ENCODE assay signal across 20 mouse cellular contexts in genomic region chr14:47476266-47476665, GRCm38 (mm10). TPM values are rescaled to one million over a fixed set of nuclear protein-coding genes. Genes with fewer than 3 reads are reported as not detected.
DNase-seq lines count a peak whose midpoint lies in the region; ATAC-seq and TF ChIP-seq lines count a peak whose summit lies in the region.
"Had no signal": no experiment of that assay in that cellular context is flagged by ENCODE, and none has a peak within 500 bp of the region (broad histone marks: within the 10 kb centered on the region; RNA-seq: fewer than 3 reads in every experiment).

No protein-coding gene starts in this region.

- TF ChIP-seq CTCF in heart, adult 2 months (IDR thresholded peaks at IDR 0.05), result no peak

- 62% methylated on average over 4 of the region's 4 CpGs for WGBS in heart, embryonic 13.5 days
- 68% methylated on average over 4 of the region's 4 CpGs for WGBS in heart, adult 2 months
- 72% methylated on average over 4 of the region's 4 CpGs for WGBS in liver, embryonic 12.5 days (ENCODE audit: insufficient replicate concordance)
- 87% methylated on average over 4 of the region's 4 CpGs for WGBS in liver, embryonic 11.5 days

- H3K4me1 ChIP-seq in heart, embryonic 13.5 days, result peaks cover 33% of the 10 kb centered on the region
- H3K4me1 ChIP-seq in heart, adult 2 months (ENCODE audit: control insufficient read depth, insufficient read depth, low read length), result peaks cover 8% of the 10 kb centered on the region
- peaks cover 47% of the 10 kb centered on the region for H3K4me1 ChIP-seq in liver, embryonic 12.5 days
- H3K4me1 ChIP-seq in liver, embryonic 11.5 days (replicated peaks; ENCODE audit: control insufficient read depth, insufficient read depth, low read length), result peaks cover 23% of the 10 kb centered on the region

- H3K79me2 ChIP-seq in heart, adult 2 months (replicated peaks; ENCODE audit: control insufficient read depth, insufficient read depth, low read length), result peaks cover 8% of the 10 kb centered on the region

- ATAC-seq in heart, embryonic 13.5 days (ENCODE audit: extremely low read depth, insufficient number of reproducible peaks, low FRiP score, low TSS enrichment), result no peak
- no peak for ATAC-seq in liver, embryonic 12.5 days
- no peak for ATAC-seq in liver, embryonic 11.5 days (replicated peaks; ENCODE audit: low FRiP score)
- ATAC-seq: activated CD4-positive, CD25-positive, alpha-beta regulatory T cell, adult 4 months; forebrain, embryonic 15.5 days; Patski had no signal

- H3K9me3 ChIP-seq in heart, embryonic 13.5 days, result no peaks in the 10 kb centered on the region
- H3K9me3 ChIP-seq in liver, embryonic 12.5 days (replicated peaks), result no peaks in the 10 kb centered on the region
- H3K9me3 ChIP-seq in liver, embryonic 11.5 days (ENCODE audit: control insufficient read depth, low read length), result no peaks in the 10 kb centered on the region
- H3K9me3 ChIP-seq: embryonic facial prominence, embryonic 10.5 days; forebrain, embryonic 15.5 days; heart, embryonic 12.5 days; hindbrain, embryonic 15.5 days had no signal

- H3K4me2 ChIP-seq in heart, embryonic 13.5 days, result peak overlapping the region; percentile 77
- H3K4me2 ChIP-seq in liver, embryonic 12.5 days, result peak overlapping the region; percentile 72
- no peak overlapping the region for H3K4me2 ChIP-seq in liver, embryonic 11.5 days
- H3K4me2 ChIP-seq: forebrain, embryonic 15.5 days; heart, embryonic 12.5 days; hindbrain, embryonic 15.5 days had no signal

- intact Hi-C loops in heart, adult 2 months (cut with DNase I), result loop anchor here (10.0 kb wide), 1 partner anchor 179 kb away; no protein-coding TSS in a partner anchor

- H3K27me3 ChIP-seq in heart, embryonic 13.5 days (replicated peaks), result no peaks in the 10 kb centered on the region
- H3K27me3 ChIP-seq in heart, adult 2 months (ENCODE audit: control insufficient read depth, insufficient read depth, low read length), result no peaks in the 10 kb centered on the region
- no peaks in the 10 kb centered on the region for H3K27me3 ChIP-seq in liver, embryonic 12.5 days (replicated peaks)
- H3K27me3 ChIP-seq in liver, embryonic 11.5 days (replicated peaks; ENCODE audit: control insufficient read depth, insufficient read depth, low read length), result no peaks in the 10 kb centered on the region
- H3K27me3 ChIP-seq: CH12.LX; forebrain, embryonic 15.5 days; heart, embryonic 12.5 days; hindbrain, embryonic 15.5 days; Patski had no signal

- no peak overlapping the region for H3K9ac ChIP-seq in heart, embryonic 13.5 days
- H3K9ac ChIP-seq in heart, adult 2 months (ENCODE audit: low read depth, low read length), result no peak overlapping the region
- H3K9ac ChIP-seq in liver, embryonic 12.5 days, result no peak overlapping the region
- no peak overlapping the region for H3K9ac ChIP-seq in liver, embryonic 11.5 days (ENCODE audit: low read depth, low read length)
- H3K9ac ChIP-seq: forebrain, embryonic 15.5 days; heart, embryonic 12.5 days; hindbrain, embryonic 15.5 days had no signal

- no peak overlapping the region for H3K27ac ChIP-seq in heart, embryonic 13.5 days (replicated peaks)
- no peak overlapping the region for H3K27ac ChIP-seq in heart, adult 2 months
- peak overlapping the region; percentile 11; the same call in 1 of the 2 replicates for H3K27ac ChIP-seq in liver, embryonic 12.5 days
- H3K27ac ChIP-seq in liver, embryonic 11.5 days (ENCODE audit: low read depth, low read length), result no peak overlapping the region
- H3K27ac ChIP-seq: embryonic facial prominence, embryonic 10.5 days; forebrain, embryonic 15.5 days; hindbrain, embryonic 15.5 days had no signal

- peak overlapping the region; percentile 18 for H3K4me3 ChIP-seq in heart, embryonic 13.5 days
- H3K4me3 ChIP-seq in heart, adult 2 months, result no peak overlapping the region
- H3K4me3 ChIP-seq in liver, embryonic 12.5 days, result peak overlapping the region; percentile 98; the same call in 1 of the 2 replicates
- H3K4me3 ChIP-seq in liver, embryonic 11.5 days (ENCODE audit: low read depth, low read length), result no peak overlapping the region
- H3K4me3 ChIP-seq: embryonic facial prominence, embryonic 10.5 days; forebrain, embryonic 15.5 days; heart, embryonic 12.5 days; hindbrain, embryonic 15.5 days had no signal

- H3K36me3 ChIP-seq in heart, embryonic 13.5 days, result peaks cover 5% of the 10 kb centered on the region; the same call in 1 of the 2 replicates
- H3K36me3 ChIP-seq in heart, adult 2 months (ENCODE audit: control insufficient read depth, insufficient read depth, low read length), result no peaks in the 10 kb centered on the region; the same call in 1 of the 2 replicates
- H3K36me3 ChIP-seq in liver, embryonic 12.5 days, result peaks cover 22% of the 10 kb centered on the region
- no peaks in the 10 kb centered on the region for H3K36me3 ChIP-seq in liver, embryonic 11.5 days (ENCODE audit: control insufficient read depth, insufficient read depth, low read length)
- H3K36me3 ChIP-seq: forebrain, embryonic 15.5 days; heart, embryonic 12.5 days; hindbrain, embryonic 15.5 days had no signal

- TF ChIP-seq POLR2A in heart, adult 2 months (IDR thresholded peaks at IDR 0.05; ENCODE audit: insufficient read depth, low read depth, low read length), result no peak

- no peak for DNase-seq in heart, adult 2 months
- no peak for DNase-seq in liver, embryonic 11.5 days (ENCODE audit: low spot score)
- DNase-seq in right cerebral cortex, adult 18-20 months, result peak; percentile 39
- no peak for DNase-seq in right cerebral cortex, postnatal 4 days
- no peak for DNase-seq in lung, postnatal 36 days
- DNase-seq: adrenal gland, postnatal 14 days; cerebellum, adult 18-20 months; cerebellum, postnatal 10 days; gastrocnemius, postnatal 14 days; heart, postnatal 36 days had no signal

- no peak for TF ChIP-seq EP300 in heart, adult 2 months (IDR thresholded peaks at IDR 0.05; ENCODE audit: insufficient read depth, low read depth, low read length)

RNA-seq across cellular contexts. Expression of gene Fbxo34, which starts 26.0 kb away (rescaled TPM):
- 15.1 and 16.0 TPM in 2 replicates for polyA plus RNA-seq in heart, embryonic 13.5 days (2015; fragmentation: Nextera tagmentation; extraction: Ambion mirVana)
- 10 to 100 TPM; 10.3 to 11.3 TPM for total RNA-seq in heart, adult 2 months (2021)
- polyA plus RNA-seq in heart, adult 2 months (2012; rRNA removed), result 7.4 and 8.8 TPM in 2 replicates
- polyA plus RNA-seq in liver, embryonic 12.5 days (2016; fragmentation: Nextera tagmentation; extraction: Ambion mirVana), result 36.4 and 38.0 TPM in 2 replicates
- 27.8 and 30.9 TPM in 2 replicates for polyA plus RNA-seq in liver, embryonic 11.5 days (2014; fragmentation: Nextera tagmentation; extraction: Ambion mirVana)

RNA-seq across cellular contexts. Expression of gene Dlgap5, which starts 58.1 kb away (rescaled TPM):
- polyA plus RNA-seq in heart, embryonic 13.5 days (2015; fragmentation: Nextera tagmentation; extraction: Ambion mirVana), result 31.0 and 33.4 TPM in 2 replicates
- total RNA-seq in heart, adult 2 months (2021), result under 1 TPM; 0.21 to 0.89 TPM
- 0.06 and 0.32 TPM in 2 replicates for polyA plus RNA-seq in heart, adult 2 months (2012; rRNA removed)
- polyA plus RNA-seq in liver, embryonic 12.5 days (2016; fragmentation: Nextera tagmentation; extraction: Ambion mirVana), result 68.0 and 73.9 TPM in 2 replicates
- polyA plus RNA-seq in liver, embryonic 11.5 days (2014; fragmentation: Nextera tagmentation; extraction: Ambion mirVana), result 71.1 and 71.7 TPM in 2 replicates
- total RNA-seq: gastrocnemius, adult 18-20 months had no signal

Comparison
In these comparisons a context has a peak if more than half of its experiments do, and no peak if none do; other contexts are left out.
1. H3K4me3 ChIP-seq: peak in heart, embryonic 13.5 days (single experiment) and liver, embryonic 12.5 days (single experiment); none in heart, adult 2 months (single experiment) and liver, embryonic 11.5 days (single experiment).
2. RNA of gene Dlgap5, which starts 58.1 kb away (polyA plus RNA-seq): 68.0 to 73.9 TPM in liver, embryonic 12.5 days, 71.1 to 71.7 TPM in liver, embryonic 11.5 days and 31.0 to 33.4 TPM in heart, embryonic 13.5 days; 0.06 to 0.32 TPM in heart, adult 2 months; every median in the first group is over 10 times any median in the second.